Mouse (Mus musculus) B cell, adult 2 months (primary cell): ENCODE measurements around the gene Cyp39a1.
A peak's percentile ranks its signal among the peaks of the same experiment; 100 is the strongest.

ENCODE experiments used
- DNase-seq, 2 experiments: peaks; one replicate each; pipeline ENCODE4 v3.0.0; 2022

Cyp39a1 gene

DNA sequence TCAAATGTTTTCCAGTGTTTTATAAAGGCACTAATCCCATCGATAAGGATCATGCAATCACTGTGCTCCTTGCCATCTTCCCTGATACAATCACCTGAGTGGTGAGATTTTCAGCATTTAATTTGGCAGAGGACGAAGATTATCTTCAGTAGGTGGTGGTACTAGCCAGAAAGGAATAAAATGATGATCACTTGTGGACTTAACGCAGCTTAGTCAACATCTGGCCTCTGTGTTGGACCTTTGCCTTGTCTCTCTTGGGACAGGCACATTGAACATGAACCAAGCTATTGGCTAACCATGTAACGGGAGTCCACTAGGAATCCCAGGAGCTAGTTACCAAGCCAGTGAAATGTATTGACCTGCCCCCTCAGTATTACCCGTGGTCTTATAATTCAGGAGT, 17.4 kb downstream of the Cyp39a1 start:
- no peak for DNase-seq

DNA sequence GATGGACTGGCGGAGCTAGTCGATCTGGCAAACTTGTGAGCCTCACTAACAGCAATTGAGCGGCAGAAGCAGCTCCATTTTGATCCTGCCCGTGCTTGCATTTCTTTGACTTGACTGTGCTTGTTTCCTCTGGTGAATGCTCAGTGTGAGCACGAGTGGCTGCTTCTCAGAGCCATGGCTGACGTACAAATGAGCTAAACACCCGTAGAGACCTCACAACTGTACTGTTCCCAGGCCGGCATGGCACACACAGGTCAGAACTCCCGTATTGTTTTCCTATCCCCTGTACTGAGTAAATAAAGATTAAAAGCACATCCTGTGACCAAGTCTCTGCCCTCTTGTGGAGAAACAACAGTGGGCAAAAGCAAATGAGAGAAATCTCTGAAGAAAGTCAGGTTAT, 22.4 kb downstream of the Cyp39a1 start:
- no peak for DNase-seq

DNA sequence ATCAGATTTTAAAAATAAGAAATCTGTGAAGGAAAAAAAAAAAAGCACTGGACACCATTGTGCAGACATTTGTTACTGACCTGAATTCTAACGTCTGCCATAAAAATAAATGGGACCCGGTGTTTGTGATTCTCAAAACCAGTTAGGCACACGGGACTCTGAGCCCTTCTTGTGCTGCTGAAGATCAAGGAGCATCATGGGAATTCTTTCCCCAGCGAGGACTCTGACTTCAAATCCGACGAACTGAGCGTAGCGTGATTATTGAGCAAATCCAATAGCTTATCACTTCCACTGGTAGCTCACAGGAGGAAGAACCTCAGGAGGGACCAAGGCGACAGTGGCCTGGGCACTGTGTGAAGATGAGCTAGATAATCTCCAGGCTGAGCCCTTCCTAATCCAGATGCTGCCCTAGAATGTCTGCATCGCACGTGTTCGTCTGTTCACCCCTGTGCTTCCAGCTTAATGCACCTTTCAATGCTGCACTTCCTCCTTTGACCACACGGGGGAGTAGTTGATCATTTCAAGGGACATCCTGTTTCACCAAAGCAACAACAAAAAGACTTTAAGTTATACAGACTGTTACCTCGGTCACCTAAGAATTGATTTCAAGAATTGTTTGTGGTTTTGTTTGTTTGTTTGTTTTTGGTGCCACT, 31.9 kb downstream of the Cyp39a1 start:
- peak; percentile 83 to 84 for DNase-seq

DNA sequence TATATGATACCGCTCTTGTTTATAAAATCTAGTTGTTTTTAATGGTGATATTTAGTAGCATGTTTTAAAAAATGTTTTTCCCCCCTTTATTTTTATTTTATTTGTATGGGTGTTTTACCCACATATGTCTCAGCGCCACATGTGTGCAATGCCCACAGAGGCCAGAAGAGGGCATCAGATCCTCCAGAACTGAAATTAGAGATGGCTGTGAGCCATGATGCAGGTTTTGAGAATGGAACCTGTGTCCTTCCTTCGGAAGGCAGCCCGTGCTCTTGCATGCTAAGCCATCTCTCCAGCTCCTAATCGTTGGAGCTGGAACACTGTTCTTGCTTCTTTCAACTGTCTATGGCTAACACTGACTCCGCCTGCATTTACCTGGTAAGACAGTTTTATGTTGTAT, 33.8 kb downstream of the Cyp39a1 start:
- peak; percentile 61 to 69 for DNase-seq

DNA sequence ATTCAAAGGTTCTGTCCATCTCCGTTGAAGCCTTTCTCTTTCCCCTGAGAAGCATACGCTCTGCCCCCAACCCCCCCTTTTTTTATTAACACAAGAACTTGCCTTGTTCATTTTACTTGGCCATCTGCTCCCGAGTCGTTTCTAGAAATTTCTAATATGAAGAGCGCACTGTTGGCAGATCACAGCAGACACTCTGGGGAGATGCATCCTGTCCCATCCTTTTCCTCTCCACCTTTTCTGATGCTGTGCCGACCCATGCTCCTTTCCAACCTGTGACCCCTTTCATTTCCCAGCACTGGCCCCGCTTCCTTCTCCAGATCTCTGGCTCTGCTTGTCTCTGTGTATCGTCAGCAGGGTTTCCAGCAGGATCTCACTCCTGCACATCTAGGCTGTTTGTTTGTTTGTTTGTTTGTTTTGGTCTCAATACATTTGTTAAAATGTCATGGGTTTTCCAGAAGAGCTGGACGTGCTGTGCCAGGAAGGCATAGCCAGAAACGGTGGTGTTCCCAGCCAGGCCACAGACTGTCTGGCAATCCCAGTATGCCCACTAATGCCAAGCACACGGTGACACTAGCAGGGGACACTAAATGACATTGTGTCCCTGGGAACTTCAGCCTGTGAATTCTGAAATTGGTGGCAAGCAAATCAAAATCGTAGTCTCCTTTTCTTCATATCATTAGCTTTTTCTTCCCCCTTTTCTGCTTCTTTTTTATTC, 37.1 kb downstream of the Cyp39a1 start:
- DNase-seq = no peak

DNA sequence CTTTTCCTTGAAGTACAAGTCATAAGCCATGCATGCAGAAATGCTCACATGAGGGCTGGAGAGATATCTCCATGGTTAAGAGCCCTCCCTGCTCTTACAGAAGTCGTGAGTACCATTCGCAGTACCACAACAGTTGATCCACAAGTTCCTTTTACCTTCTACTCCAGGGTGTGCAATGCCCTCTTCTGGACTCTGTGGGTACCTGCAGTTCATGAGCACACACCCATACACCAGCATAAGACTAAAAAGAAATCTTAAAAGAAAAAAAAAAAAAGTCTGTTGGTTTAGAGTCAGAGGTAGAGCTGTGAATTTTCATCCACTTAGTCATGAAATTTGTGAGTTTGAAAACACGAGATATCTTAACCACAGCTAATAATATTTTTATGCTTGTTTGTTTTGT, 39.5 kb downstream of the Cyp39a1 start:
- DNase-seq = no peak

DNA sequence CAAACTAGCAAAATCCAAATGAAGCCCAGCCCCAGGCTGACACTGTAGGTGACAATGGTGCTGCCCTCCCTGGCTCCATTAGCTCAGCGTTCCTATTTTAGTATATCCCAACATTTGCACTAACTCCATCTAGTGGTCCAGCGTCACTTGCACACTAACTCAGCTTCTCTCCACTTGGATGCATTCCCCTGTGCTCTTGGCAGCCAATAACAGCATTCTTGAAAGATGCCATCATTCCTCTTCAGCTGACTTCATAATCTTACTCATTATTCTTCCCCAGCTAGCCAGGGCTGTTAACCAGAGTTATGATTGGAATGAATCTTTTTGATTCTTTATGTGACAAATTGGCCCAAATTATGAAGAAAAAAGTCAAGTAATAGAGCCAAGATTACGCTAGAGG, 40.0 kb downstream of the Cyp39a1 start:
- DNase-seq = no peak

DNA sequence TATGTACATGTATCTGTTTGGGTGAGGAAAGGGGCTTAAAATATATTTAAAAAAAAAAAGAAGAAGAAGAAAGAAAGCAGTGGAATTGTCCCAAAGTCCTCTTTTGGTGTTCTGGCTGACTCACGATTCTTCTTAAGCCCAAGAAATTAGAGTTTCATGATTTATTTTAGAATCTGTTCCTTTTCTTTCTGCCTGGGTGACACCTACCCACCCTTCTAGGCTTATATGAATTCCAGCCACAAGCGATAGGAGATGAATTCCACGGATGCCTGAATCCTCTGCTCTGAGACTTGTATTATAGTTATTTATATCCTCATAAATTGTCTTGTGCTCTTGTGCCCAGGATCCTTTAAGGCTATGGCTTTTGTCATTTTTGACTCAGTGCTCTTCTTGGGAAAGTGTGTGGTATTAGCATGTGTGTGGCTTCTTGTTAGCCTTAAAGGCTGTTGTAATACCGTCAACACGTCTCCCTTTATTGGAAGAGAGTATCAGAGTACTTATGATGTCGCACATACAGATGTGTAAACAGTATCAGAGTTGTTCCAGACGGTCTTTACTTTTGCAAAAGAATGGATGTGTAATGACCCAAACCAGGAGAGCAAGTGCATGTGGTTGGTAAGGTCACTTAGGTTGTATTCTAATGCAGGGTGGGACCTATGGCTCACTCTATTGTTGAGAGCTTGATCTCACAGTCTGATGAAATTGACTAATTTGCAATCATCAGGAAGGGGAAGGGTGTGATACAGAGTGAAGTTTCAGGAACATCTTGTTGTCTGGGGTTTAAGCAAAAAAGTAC, 44.5 kb downstream of the Cyp39a1 start:
- no peak for DNase-seq

DNA sequence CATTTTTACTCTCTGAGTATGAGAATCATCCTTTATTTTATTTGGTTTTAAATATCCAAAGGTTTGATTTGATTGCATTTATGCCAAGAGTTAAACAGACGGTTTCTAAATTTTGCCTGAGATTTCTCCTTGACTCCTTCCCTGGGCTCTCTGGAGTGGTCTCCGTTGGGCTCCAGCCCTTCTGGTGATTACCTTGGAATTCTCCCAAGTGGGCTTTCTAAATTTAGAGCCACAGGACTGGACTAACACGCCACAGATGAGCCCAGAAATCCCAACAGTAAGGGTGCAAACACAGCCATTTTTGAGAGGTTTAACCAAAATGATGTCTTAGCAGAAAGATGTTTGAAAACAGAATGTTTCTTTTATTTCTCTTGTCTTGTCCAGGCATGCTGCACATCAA, 47.0 kb downstream of the Cyp39a1 start:
- no peak for DNase-seq

DNA sequence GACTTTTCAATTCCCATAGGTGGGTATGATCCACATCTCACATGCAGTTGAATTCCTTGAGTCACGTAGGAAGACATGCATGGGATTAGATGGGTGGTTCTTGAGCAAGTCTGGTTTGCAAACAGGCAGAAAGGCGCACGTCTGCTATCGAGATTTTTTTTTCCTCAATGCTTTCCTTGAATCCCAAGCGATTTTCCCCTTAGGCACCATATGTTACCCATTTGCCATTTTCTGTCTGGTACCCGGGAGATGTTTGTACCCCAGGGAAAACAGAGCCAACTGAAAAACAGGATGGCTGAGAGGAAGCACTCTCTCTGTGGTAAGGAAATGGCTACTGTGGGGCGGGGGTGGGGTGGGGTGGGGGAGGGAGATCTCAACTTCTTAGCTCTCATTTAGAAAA, 49.4 kb downstream of the Cyp39a1 start:
- no peak for DNase-seq

DNA sequence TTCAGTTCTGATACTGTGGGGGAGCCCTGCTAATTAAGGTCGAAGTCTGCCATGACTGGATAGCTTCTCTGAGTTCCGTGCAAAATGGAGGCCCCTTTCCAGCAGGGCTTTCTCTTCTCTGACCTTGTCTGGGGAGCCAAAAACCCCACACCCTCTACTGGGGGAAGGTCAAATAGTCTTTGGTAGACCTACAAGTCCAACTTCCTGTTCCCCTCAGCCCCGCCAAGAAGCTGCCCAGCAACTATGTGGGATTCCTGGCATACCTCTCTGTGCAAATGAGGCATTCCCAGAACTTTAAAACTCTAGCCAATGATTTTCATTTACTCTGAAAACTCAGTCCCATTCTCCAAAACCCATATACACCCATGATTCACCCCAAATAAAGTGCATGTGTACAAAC, 52.2 kb downstream of the Cyp39a1 start:
- no peak for DNase-seq

DNA sequence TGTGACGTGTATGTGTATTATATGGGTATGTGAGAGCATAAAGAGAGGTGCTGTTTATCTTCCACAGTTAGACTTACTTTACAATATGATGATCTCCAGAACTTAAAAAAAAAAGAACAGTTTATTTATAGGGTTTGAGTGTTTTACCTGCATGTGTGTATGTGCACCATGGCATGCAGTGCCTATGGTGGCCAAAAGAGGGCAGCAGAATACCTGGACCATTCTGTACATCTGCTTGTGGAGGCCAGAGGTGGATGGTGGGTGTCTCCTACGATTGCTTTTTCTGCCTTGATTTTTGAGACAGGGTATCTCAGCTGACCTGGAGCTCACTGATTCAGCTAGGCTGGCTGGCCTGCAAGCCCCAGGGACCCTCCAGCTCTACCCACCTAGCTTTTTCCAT, 57.3 kb downstream of the Cyp39a1 start:
- peak in 1 of 2 experiments; percentile 3 for DNase-seq

DNA sequence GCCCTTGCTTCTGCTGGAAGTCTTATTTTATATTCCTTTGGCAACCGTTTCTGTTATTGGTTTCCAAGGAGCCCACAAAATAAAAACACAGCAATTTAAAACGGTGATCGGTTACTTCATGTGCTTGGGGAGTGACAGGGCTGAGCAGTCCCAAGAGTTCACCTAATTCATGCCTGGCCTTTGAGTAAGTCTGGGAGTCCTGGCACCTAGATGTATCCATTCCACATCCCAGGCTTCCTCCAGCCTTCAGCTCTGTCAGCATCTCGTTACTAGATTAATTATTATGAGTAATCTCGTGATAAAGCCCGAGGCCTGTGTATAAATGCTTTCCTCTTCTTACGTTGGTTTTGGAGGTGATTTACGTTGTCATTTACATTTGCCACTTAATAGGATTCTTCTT, 64.1 kb downstream of the Cyp39a1 start:
- no peak for DNase-seq

DNA sequence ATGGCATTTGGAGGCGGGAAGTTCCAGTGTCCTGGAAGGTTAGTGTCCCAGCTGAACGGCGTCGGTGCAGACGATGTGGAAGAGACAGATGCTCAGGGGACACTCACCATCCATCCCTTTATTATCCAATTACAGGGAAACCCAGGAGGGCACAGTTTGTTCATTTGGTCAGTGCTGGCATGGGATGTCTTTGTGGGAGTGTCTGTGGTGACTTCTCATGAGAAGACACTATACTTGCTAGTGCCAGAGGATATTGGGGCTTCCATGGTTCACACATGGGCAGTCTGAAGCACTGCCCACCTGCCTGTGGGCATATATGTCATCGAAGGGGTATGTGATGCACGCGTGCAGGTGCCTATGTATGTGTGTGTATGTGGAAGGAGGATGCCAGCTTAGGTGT, 64.8 kb downstream of the Cyp39a1 start:
- DNase-seq = no peak

DNA sequence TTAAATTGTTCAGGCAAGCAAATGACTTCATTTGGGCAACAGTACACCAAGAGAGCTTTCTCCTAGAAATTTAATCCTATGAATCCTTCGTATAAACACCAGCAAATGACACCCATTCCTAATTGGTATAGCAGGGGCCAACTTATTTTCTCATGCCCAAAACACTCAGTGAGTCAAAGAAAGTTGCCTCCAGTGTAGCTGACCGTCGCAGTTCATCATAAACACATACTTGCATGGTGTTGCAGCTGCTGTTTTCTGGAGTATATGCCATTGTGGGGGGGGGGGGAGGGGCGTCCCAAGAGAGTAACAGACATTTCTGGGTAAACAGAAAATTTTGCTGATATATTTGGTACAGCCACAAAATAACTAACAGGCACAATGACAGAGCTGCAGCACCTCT, 67.0 kb downstream of the Cyp39a1 start:
- DNase-seq = no peak

DNA sequence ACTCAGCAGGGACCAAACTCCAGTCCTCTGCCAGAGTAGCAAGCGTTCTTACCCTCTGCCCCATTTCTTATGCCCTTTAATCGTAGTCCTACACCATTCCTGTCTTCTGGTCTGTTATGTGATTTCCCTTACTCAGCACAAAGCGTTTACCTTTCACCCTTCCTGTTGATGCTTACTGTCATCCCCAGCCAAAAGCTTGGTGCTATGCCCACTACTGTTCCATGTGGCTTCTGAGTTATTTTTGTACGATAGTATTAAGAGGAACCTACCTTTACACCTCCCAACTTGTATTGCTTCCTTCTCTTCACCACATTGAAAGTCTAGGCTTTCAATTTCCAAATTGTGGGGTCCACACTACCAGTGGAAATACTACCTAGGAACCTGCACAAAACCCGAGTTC, 76.7 kb downstream of the Cyp39a1 start:
- no peak for DNase-seq

DNA sequence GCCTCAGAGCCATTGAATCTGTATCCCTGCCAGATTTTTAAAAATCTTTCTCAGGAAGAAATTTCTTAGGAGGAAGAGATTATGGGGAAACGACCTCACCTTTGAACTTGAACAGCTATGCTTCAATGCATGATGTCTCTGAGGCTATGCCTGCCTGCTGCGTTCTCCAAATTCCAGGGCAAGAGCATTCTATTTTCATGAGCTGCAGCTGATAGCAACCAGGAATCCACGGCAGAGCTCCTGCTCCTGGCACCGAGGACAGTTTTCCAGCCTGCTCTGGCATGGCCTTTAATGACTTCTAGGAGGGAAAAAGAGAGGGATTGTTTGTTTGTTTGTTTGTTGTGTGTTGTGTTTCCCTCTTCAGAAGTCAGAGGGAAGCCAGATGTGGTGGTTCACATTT, 77.2 kb downstream of the Cyp39a1 start:
- DNase-seq = no peak

DNA sequence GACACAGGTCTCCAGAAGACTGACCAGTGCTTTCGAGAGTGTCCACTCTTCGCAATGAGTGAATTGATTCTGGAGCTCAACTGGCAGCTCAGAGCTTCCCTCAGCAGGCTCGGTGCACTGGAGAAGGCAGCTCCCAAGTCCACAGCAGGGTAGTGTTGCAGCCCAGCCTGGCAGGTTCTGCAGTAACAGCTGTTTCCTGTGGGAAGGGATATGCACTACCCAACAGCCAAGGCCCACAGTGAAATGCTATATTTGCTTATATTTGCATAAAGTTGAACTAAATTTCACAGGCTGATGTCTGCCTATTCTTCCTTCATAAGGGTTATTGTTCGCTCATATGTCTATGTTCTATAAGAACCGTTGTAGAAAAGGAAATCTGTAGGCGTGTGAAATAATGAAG, 83.9 kb downstream of the Cyp39a1 start:
- DNase-seq = no peak

DNA sequence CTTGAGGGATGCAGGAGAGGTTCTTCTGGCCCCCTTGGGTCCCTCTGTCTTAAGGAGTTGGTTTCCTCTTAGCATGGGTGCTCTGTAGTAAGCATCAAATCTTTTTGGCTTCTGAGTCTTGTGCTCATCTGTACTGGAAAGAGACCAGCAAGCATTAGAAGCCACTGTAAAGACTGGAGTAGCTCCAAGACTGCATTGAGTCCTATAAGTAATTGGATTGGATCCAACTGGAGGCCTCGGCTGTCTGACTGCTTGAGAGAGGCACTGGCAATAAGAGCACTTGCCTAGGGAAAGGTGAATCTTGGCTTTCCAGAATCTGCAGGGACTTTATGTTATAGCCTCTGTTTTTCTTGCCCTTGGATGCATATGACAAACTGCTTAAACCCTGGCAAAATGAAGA, 85.6 kb downstream of the Cyp39a1 start:
- no peak for DNase-seq

DNA sequence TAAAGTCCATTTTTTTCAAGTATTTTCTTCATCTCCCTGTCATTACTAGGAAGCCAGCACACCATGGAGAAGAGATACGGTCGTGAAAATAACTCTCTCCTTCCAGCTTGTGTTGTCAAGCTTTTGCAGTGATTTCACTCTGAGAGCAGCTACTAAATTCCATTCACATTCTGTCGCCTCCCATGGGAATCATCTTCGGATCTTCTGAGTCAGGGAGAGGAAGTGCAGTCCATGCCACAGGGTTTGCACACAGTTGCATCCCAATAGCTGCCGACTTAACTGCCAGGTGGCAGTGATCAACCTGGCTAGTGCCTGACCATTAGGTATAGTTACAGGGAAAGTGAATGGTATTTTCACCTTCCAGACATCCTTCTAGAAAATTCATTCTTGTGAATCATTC, 87.5 kb downstream of the Cyp39a1 start:
- no peak for DNase-seq

DNA sequence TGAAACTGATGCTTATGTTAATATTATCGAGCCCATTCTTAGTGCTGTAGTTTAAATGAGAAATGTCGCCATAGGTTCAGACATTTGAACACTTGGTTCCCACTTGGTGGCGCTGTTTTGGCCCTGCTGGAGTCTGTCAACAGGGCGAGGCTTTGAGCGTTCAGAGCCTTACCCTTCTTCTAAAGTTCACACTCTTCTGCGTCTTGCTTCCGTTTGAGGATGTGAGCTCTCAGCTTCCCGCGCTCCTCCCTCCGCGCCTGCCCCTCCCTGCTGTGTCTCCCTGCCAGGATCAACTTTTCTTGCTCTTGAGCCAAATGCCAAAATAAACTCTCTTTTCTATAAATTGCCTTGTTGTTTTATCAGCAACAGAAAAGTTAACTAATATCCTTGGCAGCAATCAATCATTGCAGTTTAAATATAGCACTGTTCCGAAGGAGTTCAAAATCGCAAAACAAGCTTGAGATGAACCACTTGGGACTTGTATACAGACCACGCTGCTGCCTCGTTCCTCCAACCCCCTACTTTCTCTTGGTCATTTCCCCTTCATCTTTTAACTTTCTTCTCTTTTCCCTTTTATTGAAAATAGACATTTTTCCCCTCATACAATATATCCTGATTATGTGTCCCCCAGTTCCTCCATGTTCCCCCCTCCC, 91.5 kb downstream of the Cyp39a1 start:
- DNase-seq = no peak

DNA sequence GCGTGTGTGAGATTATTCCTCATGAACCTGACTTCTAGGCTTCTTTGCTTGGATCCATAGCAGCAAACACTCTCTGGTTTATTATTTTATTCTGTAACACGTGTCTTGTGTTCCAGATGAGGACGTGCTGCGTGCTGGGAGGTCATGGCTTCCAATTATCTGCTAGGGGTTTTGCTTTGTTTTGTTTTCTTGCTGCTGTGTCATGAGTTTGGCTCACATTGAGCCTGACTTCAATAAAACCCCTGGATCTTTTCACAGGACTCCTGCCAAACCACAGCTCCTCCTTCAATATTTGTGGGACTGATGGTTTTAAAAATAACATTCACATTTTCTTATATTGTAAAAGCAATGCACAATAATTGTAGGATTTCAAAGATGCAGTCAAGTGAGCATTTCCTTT, 117.3 kb downstream of the Cyp39a1 start:
- DNase-seq = no peak

DNA sequence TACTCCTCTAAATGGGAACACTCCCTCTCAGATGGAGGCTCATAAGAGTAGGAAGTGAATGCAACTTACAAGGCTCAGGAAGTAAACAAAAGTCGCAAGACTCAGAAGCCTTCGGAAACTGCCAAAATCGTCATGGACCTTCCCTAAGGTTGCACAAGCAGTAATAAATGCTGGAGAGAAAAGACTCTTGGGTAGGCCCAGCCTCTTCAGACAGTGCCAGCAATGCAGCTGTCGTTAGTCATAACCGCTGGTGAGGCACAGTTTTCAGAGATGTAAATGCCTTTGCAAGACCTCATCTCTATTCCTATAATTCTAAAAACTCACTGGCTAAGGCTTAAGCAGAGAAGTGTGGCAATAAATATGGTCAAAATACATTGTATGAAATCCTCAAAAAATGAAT, 121.0 kb downstream of the Cyp39a1 start:
- no peak for DNase-seq

DNA sequence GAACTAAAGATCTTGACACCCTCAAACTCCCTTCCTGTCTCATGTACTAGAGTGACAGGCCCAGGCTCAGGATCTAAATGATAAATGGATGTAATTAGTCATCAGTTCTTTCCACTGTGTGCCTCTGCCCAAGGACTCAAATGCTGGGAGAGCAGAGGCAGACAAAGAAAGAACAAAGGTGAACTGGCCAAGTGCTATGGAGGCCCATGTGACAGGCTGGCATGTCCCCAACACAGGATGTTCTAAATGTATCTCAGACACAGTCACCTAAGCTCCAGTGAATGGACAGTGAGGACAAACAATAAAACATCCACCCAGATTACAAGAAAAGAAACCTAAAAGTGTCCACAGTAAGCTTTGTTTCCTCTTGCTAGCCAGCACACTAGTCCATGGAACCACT, 122.2 kb downstream of the Cyp39a1 start:
- DNase-seq = no peak
